Mouse (Mus musculus) macrophage (primary cell): ENCODE results near the gene Zfp786. TPM values are rescaled to one million over a fixed set of nuclear protein-coding genes. Genes with fewer than 3 reads are reported as not detected.
"Not testable (repeated sequence)": the region's sequence is repeated elsewhere in the genome, so short reads cannot be mapped to it uniquely, and the experiment has no call there.

Source experiments
- H3K27ac ChIP-seq: fragments of 350-480 bp; formaldehyde crosslinking; 2 replicates; pipeline ENCODE4 v1.9.0; 2021
- H3K36me3 ChIP-seq: fragments of 350-480 bp; formaldehyde crosslinking; 2 replicates; pipeline ENCODE4 v1.9.0; 2021; ENCODE audit errors: inconsistent target
- H3K4me3 ChIP-seq: fragments of 350-480 bp; formaldehyde crosslinking; 2 replicates; pipeline ENCODE4 v1.9.0; 2021; ENCODE audit errors: inconsistent target
- H3K79me2 ChIP-seq: fragments of 350-480 bp; formaldehyde crosslinking; 2 replicates; pipeline ENCODE4 v1.9.0; 2021; ENCODE audit errors: inconsistent target
- WGBS: methylation state at CpG from one replicate; pipeline ENCODE4 v1.1.7; 2026; ENCODE audit warnings: inconsistent platforms; ENCODE audit not compliant: missing documents; 5-methylcytosine and 5-hydroxymethylcytosine counted together
- polyA plus RNA-seq: library from polyadenylated mRNA; stranded (reverse); fragments of 250-400 nt; gene quantifications from 3 replicates; pipeline ENCODE4 v1.2.4, GENCODE M21; 2018; ENCODE audit warnings: inconsistent platforms
- total RNA-seq, 78 experiments: library from RNA; depleted of rRNA; stranded (reverse); fragments of 250-400 nt; gene quantifications; 1 replicate in 9 of 78; 2 replicates in 24 of 78; 3 replicates in 43 of 78; 4 replicates in 2 of 78; pipeline ENCODE4 v1.2.4; 2018; ENCODE audit warnings: inconsistent platforms in 56 of 78

Gene Zfp786
- 1 to 10 TPM in 2 of 26 experiments, under 1 TPM in 10, not detected in 14; 0.22 to 2.0 (median 0.58) TPM for total RNA-seq (2018; cell fraction: chromatin; rRNA removed)
- under 1 TPM in 16 of 26 experiments, not detected in 10; 0.03 to 0.24 (median 0.10) TPM for total RNA-seq (2018; cell fraction: cytosol; rRNA removed)
- total RNA-seq (2018; cell fraction: nucleus; rRNA removed): 1 to 10 TPM in 1 of 26 experiments, under 1 TPM in 6, not detected in 19; 0.18 to 1.9 (median 0.40) TPM
- polyA plus RNA-seq: 0.09 to 0.28 TPM in 2 of 3 replicates, not detected in the other

DNA sequence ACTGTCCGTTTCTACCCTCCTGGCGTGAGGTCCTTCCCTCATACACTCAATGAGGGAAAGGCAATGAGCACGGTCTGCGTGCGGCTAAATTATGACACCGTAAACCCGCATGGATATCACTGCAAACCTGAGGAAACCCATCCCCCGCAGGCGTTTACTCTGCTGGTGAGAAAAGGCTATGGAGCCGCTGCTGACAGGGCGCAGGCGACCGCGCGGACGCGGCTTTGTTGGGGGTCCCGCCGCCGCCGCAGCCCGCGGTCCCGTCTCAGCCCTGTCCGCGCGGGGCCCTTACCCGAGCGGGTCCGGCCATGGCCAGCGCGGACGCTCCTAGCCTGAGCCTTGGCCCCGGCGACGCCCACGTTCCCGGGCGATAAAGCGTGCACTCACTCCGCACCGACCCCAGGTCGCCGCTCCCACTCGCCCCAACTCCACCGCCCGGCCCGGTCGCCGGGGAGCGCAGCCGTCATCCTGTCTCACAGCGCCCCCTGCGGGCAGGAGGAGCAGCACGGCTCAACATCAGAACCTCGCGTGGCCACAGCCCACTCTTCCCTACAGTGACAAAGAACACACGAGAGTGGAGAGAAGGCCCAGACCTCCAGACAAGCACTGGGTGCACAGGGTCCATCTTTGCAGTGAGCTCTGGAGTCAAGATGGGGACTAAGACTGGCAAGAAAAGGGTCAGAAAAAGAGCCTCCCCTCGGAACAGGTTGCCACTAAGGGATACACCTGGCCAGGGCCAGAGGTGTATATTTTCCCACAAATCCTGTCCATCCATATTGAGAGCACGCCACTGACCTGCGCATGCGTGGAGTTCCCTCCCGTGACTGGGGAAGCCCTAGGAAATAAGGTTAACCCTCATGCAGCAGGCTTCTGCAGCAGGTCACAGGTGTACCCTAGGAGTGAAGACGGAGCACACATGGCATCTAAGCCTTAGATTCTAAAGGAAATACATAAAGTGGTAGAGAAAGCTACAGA lies at the start of gene Zfp786:
Gene Zfp786, minus strand, starts transcription at position 764 of the 975 bp plus-strand sequence.
- peak within 1 kb of the TSS; percentile 34 for H3K4me3 ChIP-seq
- H3K79me2 ChIP-seq: no peaks in the 10 kb centered on the region
- no peaks in the 10 kb centered on the region for H3K36me3 ChIP-seq
- H3K27ac ChIP-seq: no peak within 1 kb of the TSS
- 2% methylated on average over 64 of the region's 64 CpGs for WGBS

DNA sequence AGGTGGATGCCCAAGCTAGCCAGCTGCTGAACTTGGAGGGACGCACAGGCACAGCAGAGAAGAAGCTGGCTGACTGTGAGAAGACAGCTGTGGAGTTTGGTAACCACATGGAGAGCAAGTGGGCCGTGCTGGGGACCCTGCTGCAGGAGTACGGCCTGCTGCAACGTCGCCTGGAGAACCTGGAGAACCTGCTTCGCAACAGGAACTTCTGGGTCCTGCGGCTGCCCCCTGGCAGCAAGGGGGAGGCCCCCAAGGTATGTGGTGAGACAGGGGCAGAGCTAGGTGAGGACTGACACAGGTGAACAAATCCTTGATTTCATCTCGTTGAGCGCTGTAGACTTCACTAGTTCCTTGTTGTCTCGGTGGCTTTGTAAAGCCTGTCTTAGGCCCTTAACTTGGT lies 49.5 kb upstream of the Zfp786 start:
- peaks cover 34% of the 10 kb centered on the region for H3K36me3 ChIP-seq
- no peak overlapping the region for H3K27ac ChIP-seq
- H3K4me3 ChIP-seq: no peak overlapping the region
- WGBS: 92% methylated on average over 9 of the region's 10 CpGs
- H3K79me2 ChIP-seq: peaks cover 43% of the 10 kb centered on the region; the same call in 1 of the 2 replicates

DNA sequence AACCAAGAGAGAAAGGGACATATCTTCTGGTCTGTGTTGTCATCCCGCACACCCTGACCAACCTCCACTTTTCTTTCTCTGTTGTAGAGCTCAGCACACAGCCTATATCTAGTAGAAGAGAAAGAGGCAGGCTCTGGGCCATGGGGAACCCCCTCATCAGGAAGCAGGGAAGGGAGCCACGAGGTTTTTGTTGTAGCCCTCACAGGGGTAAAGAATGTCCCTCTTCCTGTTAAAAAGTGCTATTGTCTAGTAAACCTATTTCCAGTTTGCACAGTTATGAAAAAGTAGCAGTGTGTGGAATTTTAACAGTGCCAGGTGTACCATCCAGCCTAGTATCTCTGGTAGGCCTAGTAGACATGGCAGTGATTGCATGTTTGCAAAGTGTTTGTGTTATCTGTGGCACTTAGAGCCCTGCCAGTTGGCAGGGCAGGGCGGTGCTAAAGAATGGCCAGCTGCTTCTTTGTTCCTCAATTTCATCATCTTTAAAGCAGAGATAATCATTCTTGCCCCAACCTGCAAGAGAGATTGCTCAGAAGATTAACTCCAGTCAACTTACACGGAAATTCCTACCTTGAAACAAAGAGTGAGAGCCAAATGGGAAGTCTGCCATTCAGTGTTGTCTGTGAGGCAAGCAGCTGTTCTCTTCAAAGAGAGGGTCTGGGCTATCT lies 48.5 kb upstream of the Zfp786 start:
- H3K79me2 ChIP-seq: peaks cover 41% of the 10 kb centered on the region; the same call in 1 of the 2 replicates
- WGBS: 41% methylated on average over 4 of the region's 4 CpGs
- peak overlapping the region; percentile 59; the same call in 1 of the 2 replicates for H3K27ac ChIP-seq
- peaks cover 27% of the 10 kb centered on the region for H3K36me3 ChIP-seq
- H3K4me3 ChIP-seq: peak overlapping the region; percentile 71; the same call in 1 of the 2 replicates

- Histone ChIP-seq H3K27ac (peak overlapping the region; percentile 59), H3K79me2 (peaks cover 35% of the 10 kb centered on the region; the same call in 1 of the 2 replicates), H3K36me3 (peaks cover 21% of the 10 kb centered on the region), H3K4me3 (peak overlapping the region; percentile 71)
- 45% methylated on average over 3 of the region's 3 CpGs for WGBS
Observed at GRCm38 (mm10) chr6:47878593-47878992, 47.9 kb upstream of the Zfp786 start.

GRCm38 (mm10) chr6:47878133-47878514 lies 47.5 kb upstream of the Zfp786 start:
- Histone ChIP-seq H3K4me3 (peak overlapping the region; percentile 71), H3K36me3 (peaks cover 16% of the 10 kb centered on the region), H3K27ac (peak overlapping the region; percentile 59), H3K79me2 (peaks cover 30% of the 10 kb centered on the region; the same call in 1 of the 2 replicates)
- WGBS: 2% methylated on average over 11 of the region's 11 CpGs

DNA sequence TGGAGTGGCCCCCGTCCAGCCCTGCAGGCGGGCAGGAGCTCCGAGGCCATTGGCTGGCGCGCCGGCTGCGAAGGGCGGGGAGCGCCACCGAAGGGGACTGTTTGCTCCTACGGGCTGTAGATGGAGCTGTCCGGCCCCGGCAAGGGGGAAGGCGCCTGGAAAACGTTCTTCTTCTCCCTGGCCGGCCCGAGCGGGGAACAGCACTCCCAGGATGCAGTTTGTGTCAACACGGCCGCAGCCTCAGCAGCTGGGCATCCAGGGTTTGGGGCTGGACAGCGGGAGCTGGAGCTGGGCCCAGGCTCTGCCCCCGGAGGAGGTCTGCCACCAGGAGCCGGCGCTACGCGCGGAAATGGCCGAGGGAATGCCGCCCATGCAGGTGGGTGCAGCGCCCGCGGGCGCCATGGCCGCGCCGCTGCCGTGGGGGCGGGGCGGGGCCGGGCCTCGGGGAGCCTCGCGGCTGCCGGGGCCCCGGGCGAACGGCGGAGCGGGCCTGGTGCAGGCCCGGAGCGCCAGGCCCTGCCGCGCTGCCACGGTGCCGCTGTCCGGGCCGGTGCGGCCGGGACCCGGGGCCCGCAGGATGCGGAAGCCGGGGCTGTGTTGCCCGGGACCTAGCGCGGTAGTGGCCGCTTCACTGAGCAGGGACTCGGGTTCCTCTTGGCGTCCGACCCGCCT lies 46.9 kb upstream of the Zfp786 start:
- Histone ChIP-seq H3K79me2 (peaks cover 30% of the 10 kb centered on the region; the same call in 1 of the 2 replicates), H3K36me3 (peaks cover 16% of the 10 kb centered on the region), H3K4me3 (peak overlapping the region; percentile 71), H3K27ac (peak overlapping the region; percentile 59)
- under 1% methylated on average over 58 of the region's 71 CpGs for WGBS

- WGBS: 1% methylated on average over 9 of the region's 9 CpGs
- peaks cover 30% of the 10 kb centered on the region; the same call in 1 of the 2 replicates for H3K79me2 ChIP-seq
- peaks cover 16% of the 10 kb centered on the region for H3K36me3 ChIP-seq
- H3K4me3 ChIP-seq: peak within 1 kb of the TSS; percentile 71
- peak within 1 kb of the TSS; percentile 59 for H3K27ac ChIP-seq
Observed at GRCm38 (mm10) chr6:47877058-47877457, 46.4 kb upstream of the Zfp786 start, which contains the start of gene Zfp282. Gene Zfp282 (plus strand): TSS chr6:47877204.

DNA sequence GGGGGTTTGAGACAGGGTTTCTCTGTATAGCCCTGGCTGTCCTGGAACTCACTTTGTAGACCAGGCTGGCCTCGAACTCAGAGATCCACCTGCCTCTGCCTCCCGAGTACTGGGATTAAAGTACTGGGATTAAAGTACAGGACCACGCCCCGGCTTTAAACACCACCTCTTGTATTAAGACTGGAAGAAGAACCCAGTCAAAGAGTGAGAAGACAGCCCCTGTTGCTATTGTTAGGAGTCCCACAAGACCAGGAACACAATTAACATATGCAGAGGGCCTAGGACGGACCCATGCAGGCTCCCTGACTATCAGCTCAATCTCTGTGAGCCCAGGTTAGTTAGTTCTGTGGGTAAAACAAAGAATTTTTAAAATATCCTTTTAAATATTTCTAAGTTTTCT lies 41.6 kb upstream of the Zfp786 start:
- H3K4me3 ChIP-seq: no peak overlapping the region
- H3K79me2 ChIP-seq: no peaks in the 10 kb centered on the region
- H3K27ac ChIP-seq: no peak overlapping the region
- H3K36me3 ChIP-seq: no peaks in the 10 kb centered on the region
- WGBS: 96% methylated on average over 5 of the region's 5 CpGs

GRCm38 (mm10) chr6:47857729-47858128 lies 27.1 kb upstream of the Zfp786 start:
- H3K36me3 ChIP-seq: 0 out of 2 replicates have a peak, but pooled peaks cover 13% of the 10 kb centered on the region
- not testable (repeated sequence) for H3K27ac ChIP-seq, H3K79me2 ChIP-seq, H3K4me3 ChIP-seq
- 96% methylated on average over 2 of the region's 3 CpGs for WGBS

DNA sequence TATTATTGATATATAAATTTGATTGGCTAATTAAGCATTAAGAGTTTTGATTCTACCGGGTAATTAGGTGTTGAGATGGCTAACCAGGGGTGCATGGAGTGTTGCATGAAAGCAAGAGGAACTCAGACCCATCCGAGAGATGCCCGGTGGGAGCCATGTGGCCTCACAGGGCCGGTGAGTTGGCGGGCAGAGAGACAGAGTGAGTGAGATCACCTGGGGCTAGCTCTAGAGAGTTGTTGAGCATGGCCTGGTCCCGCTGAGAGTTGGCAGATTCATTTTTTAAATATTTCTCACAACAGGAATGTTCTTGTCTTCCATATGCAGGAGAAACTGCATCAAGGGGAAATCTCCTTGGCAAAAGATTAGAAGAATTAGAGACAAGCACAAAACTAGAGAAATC lies 26.6 kb upstream of the Zfp786 start:
- Histone ChIP-seq H3K36me3 (0 out of 2 replicates have a peak, but pooled peaks cover 13% of the 10 kb centered on the region), H3K4me3 (no peak overlapping the region), H3K27ac (no peak overlapping the region), H3K79me2 (no peaks in the 10 kb centered on the region)
- WGBS: 97% methylated on average over 6 of the region's 6 CpGs

- Histone ChIP-seq H3K36me3 (no peaks in the 10 kb centered on the region), H3K27ac (no peak overlapping the region), H3K4me3 (no peak overlapping the region), H3K79me2 (0 out of 2 replicates have a peak, but pooled peaks cover 4% of the 10 kb centered on the region)
Observed at GRCm38 (mm10) chr6:47845779-47846178, 15.1 kb upstream of the Zfp786 start.

- Histone ChIP-seq H3K27ac (no peak overlapping the region), H3K36me3 (no peaks in the 10 kb centered on the region), H3K79me2 (peaks cover 31% of the 10 kb centered on the region), H3K4me3 (no peak overlapping the region)
- WGBS: 100% methylated on average over 1 of the region's 1 CpGs
Observed at GRCm38 (mm10) chr6:47842337-47842736, 11.7 kb upstream of the Zfp786 start.

DNA sequence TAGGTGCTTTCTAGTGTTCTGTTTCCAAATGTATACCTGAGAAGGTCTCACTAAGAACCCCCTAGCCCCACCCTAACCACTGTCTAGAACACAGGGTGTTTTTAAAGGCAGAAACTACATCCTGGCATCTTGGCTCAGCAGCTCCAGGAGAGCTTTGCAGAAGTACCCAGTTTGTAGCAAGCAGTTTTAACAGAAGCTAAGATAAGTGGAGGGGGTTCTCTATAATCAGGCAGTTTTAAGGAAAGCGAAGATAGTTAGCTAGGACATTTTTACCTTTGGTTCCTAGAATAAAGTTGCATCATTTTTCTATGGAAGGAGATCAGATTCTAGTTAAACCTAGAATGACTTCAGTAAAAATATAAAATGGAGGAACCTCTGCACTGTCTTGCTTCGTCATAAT lies 11.2 kb upstream of the Zfp786 start:
- Histone ChIP-seq H3K79me2 (peaks cover 36% of the 10 kb centered on the region), H3K36me3 (no peaks in the 10 kb centered on the region), H3K4me3 (no peak overlapping the region), H3K27ac (no peak overlapping the region)
- 94% methylated on average over 2 of the region's 2 CpGs for WGBS

DNA sequence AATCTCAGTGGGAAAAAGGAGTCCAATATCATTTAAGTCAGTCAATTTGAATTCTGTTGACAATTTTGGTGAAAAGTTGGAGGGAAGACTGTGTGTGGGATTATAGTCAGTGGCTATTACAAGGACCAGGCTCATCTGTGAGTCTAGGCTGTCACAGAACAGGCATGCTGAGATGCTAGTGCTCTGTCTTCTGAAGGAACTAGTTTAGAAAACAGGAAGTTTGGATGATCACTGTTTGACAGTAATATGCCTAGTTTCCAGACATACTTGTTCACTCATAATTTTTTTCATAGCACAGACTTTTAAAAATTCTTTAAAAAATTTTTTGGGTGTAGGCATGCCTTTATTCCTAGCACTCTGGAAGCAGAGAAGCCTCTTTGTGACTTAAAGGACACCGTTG lies 10.4 kb upstream of the Zfp786 start:
- WGBS: 90% methylated on average over 1 of the region's 1 CpGs
- H3K79me2 ChIP-seq: peaks cover 38% of the 10 kb centered on the region
- H3K27ac ChIP-seq: no peak overlapping the region
- no peaks in the 10 kb centered on the region for H3K36me3 ChIP-seq
- no peak overlapping the region for H3K4me3 ChIP-seq
